Mouse (Mus musculus) liver, embryonic 15.5 days (tissue): ENCODE measurements around the gene Ppp1r1b. TPM values are rescaled to one million over a fixed set of nuclear protein-coding genes. Genes with fewer than 3 reads are reported as not detected.

Experiments
- ATAC-seq: fragments of 200-750 bp; cut with Nextera tagmentation; 2 replicates; pipeline ENCODE4 v1.8.0; 2017; ENCODE audit warnings: moderate number of reproducible peaks, mild to moderate bottlenecking, moderate library complexity; ENCODE audit not compliant: insufficient read depth
- H3K27ac ChIP-seq: fragments of 300-500 bp; sonication (generic); replicated peaks from 2 replicates; pipeline ENCODE4 v1.5.1; 2015; ENCODE audit warnings: mild to moderate bottlenecking, inconsistent platforms
- H3K27me3 ChIP-seq: fragments of 300-500 bp; sonication (generic); 2 replicates; pipeline ENCODE4 v1.6.1; 2015; ENCODE audit warnings: mild to moderate bottlenecking, inconsistent platforms
- H3K36me3 ChIP-seq: fragments of 300-500 bp; sonication (generic); replicated peaks from 2 replicates; pipeline ENCODE4 v1.6.1; 2015; ENCODE audit warnings: moderate library complexity, mild to moderate bottlenecking, inconsistent platforms
- H3K4me1 ChIP-seq: fragments of 300-500 bp; sonication (generic); replicated peaks from 2 replicates; pipeline ENCODE4 v1.6.1; 2015; ENCODE audit warnings: inconsistent platforms
- H3K4me2 ChIP-seq: fragments of 300-500 bp; sonication (generic); 2 replicates; pipeline ENCODE4 v1.6.1; 2015; ENCODE audit warnings: moderate library complexity, mild to moderate bottlenecking, inconsistent platforms
- H3K4me3 ChIP-seq: fragments of 300-500 bp; sonication (generic); replicated peaks from 2 replicates; pipeline ENCODE4 v1.5.1; 2015; ENCODE audit warnings: mild to moderate bottlenecking, inconsistent platforms
- H3K9ac ChIP-seq: fragments of 300-500 bp; sonication (generic); 2 replicates; pipeline ENCODE4 v1.6.1; 2015; ENCODE audit warnings: moderate library complexity, mild to moderate bottlenecking, inconsistent platforms
- H3K9me3 ChIP-seq: fragments of 300-500 bp; sonication (generic); replicated peaks from 2 replicates; pipeline ENCODE4 v1.6.1; 2016; ENCODE audit warnings: inconsistent platforms
- WGBS: fragments of 180-500 bp; shearing (Covaris S2); methylation state at CpG from one replicate; pipeline ENCODE4 v1.1.7; 2015; ENCODE audit warnings: mixed read lengths; ENCODE audit not compliant: insufficient replicate concordance; 5-methylcytosine and 5-hydroxymethylcytosine counted together
- polyA plus RNA-seq: library from polyadenylated mRNA; unstranded; fragments of >200 nt; fragmentation: Nextera tagmentation; extraction: Ambion mirVana; gene quantifications from 2 replicates; pipeline ENCODE4 v1.2.1, GENCODE M21; 2015

Ppp1r1b gene
- polyA plus RNA-seq, 1 experiment from 2014 or later, result 0.59 TPM

DNA sequence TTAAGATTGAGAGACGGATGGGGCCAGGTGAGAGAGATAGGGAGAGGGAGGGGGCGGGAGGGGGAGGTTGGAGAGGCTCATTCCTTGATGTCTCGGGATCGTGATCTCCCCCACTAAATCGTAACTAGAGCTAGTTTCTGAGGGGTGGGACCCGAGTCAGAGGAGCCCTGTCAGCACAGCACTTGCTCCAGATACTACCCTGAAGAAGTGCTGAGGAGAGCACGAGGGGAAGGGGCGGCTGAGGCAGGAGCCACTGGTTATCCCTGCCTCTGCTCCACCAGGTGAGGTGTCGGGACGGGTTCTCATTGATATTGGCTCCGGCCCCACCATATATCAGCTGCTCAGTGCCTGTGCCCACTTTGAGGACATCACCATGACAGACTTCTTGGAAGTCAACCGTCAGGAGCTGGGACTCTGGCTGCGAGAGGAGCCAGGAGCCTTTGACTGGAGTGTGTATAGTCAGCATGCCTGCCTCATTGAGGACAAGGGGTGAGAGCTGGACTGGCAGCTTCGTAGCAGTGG lies 38.9 kb downstream of the Ppp1r1b start:
- no peak for ATAC-seq
- H3K27me3 ChIP-seq, result peaks cover 78% of the 10 kb centered on the region
- H3K9ac ChIP-seq, result no peak overlapping the region
- H3K9me3 ChIP-seq, result no peaks in the 10 kb centered on the region
- no peaks in the 10 kb centered on the region for H3K36me3 ChIP-seq
- H3K4me2 ChIP-seq, result no peak overlapping the region
- H3K4me1 ChIP-seq, result peaks cover 5% of the 10 kb centered on the region
- WGBS, result 47% methylated on average over 14 of the region's 14 CpGs
- H3K4me3 ChIP-seq, result no peak overlapping the region
- H3K27ac ChIP-seq, result no peak overlapping the region

GRCm38 (mm10) chr11:98388282-98388681 lies 40.1 kb downstream of the Ppp1r1b start:
- ATAC-seq, result no peak
- Histone ChIP-seq H3K36me3 (no peaks in the 10 kb centered on the region), H3K27ac (no peak overlapping the region), H3K4me2 (no peak overlapping the region), H3K9ac (no peak overlapping the region), H3K4me1 (peaks cover 17% of the 10 kb centered on the region), H3K4me3 (no peak overlapping the region), H3K27me3 (peaks cover 77% of the 10 kb centered on the region), H3K9me3 (no peaks in the 10 kb centered on the region)
- 62% methylated on average over 10 of the region's 10 CpGs for WGBS

DNA sequence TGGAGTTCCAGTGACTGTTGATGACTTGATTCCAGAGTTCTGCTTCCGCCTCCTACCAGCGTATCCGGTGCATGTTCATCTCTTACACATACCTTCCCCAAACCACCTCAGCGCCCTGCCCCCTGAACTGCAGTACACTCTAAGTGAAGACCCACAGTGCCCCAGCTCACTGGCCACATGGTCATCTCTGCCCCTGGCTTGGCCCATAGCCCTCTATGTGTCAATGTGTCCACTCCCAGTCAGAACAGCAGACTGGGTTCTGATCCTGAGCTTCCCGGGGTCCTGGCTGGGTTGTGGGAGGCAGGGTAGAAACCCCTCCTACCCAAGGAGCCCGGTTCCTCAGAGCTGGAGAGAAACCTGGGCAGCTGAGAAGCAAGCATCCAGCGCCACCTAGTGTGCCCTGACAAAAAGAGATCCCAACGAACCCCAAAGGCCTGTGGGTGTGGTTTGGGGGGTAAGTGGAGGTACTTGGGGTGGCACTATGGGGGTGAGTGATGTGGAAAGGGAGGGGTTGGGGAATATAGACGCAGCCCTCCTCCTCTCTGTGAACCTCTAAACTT lies 41.1 kb downstream of the Ppp1r1b start:
- 17% methylated on average over 9 of the region's 9 CpGs for WGBS
- no peak for ATAC-seq
- H3K27me3 ChIP-seq, result peaks cover 67% of the 10 kb centered on the region

DNA sequence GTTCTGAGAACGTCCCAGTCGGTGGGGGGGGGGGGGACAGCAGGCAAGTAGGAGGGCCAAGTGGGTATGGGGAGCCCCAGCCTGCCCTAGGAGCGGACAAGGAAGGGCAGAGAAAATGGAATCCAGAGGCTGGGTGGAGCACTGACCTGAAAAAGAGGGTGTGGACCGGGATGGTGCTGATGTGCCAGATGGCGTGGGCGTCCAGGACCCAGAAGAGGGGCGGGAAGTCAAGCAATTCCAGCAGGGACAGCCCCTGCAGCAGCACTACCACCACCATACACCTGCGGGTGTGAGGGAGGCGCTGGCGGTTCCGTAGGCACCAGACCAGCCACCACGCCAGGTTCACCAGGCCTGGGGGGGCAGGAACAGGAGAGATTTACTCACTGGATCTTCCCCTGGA lies 41.9 kb downstream of the Ppp1r1b start:
- H3K36me3 ChIP-seq, result no peaks in the 10 kb centered on the region
- H3K27me3 ChIP-seq, result peaks cover 59% of the 10 kb centered on the region
- 72% methylated on average over 12 of the region's 12 CpGs for WGBS
- no peaks in the 10 kb centered on the region for H3K9me3 ChIP-seq
- no peak overlapping the region for H3K4me3 ChIP-seq
- H3K9ac ChIP-seq, result no peak overlapping the region
- peaks cover 35% of the 10 kb centered on the region for H3K4me1 ChIP-seq
- no peak for ATAC-seq
- H3K4me2 ChIP-seq, result no peak overlapping the region
- H3K27ac ChIP-seq, result no peak overlapping the region

More for the DNA sequence above, 41.1 kb downstream of the Ppp1r1b start:
- no peak overlapping the region for H3K4me3 ChIP-seq
- H3K27ac ChIP-seq, result no peak overlapping the region
- no peaks in the 10 kb centered on the region for H3K9me3 ChIP-seq
- H3K4me2 ChIP-seq, result no peak overlapping the region
- peaks cover 27% of the 10 kb centered on the region for H3K4me1 ChIP-seq
- no peaks in the 10 kb centered on the region for H3K36me3 ChIP-seq
- H3K9ac ChIP-seq, result no peak overlapping the region

- no peak for ATAC-seq
- Histone ChIP-seq H3K36me3 (no peaks in the 10 kb centered on the region), H3K27ac (peak overlapping the region; percentile 82), H3K27me3 (peaks cover 40% of the 10 kb centered on the region), H3K4me2 (peak overlapping the region; percentile 61), H3K4me1 (peaks cover 40% of the 10 kb centered on the region), H3K9ac (peak overlapping the region; percentile 29; the same call in 1 of the 2 replicates), H3K9me3 (no peaks in the 10 kb centered on the region), H3K4me3 (no peak overlapping the region)
- WGBS, result 47% methylated on average over 8 of the region's 8 CpGs
These were observed 43.8 kb downstream of the Ppp1r1b start for GRCm38 (mm10) chr11:98392034-98392433.

- no peaks in the 10 kb centered on the region for H3K36me3 ChIP-seq
- H3K4me3 ChIP-seq, result peak overlapping the region; percentile 9; the same call in 1 of the 2 replicates
- H3K27ac ChIP-seq, result peak overlapping the region; percentile 82
- peak; percentile 82 for ATAC-seq
- peak overlapping the region; percentile 34; the same call in 1 of the 2 replicates for H3K9ac ChIP-seq
- H3K9me3 ChIP-seq, result no peaks in the 10 kb centered on the region
- peak overlapping the region; percentile 61 for H3K4me2 ChIP-seq
- H3K4me1 ChIP-seq, result peaks cover 40% of the 10 kb centered on the region
- peaks cover 34% of the 10 kb centered on the region for H3K27me3 ChIP-seq
- 22% methylated on average over 4 of the region's 4 CpGs for WGBS
These were observed 44.4 kb downstream of the Ppp1r1b start for GRCm38 (mm10) chr11:98392645-98393044.

DNA sequence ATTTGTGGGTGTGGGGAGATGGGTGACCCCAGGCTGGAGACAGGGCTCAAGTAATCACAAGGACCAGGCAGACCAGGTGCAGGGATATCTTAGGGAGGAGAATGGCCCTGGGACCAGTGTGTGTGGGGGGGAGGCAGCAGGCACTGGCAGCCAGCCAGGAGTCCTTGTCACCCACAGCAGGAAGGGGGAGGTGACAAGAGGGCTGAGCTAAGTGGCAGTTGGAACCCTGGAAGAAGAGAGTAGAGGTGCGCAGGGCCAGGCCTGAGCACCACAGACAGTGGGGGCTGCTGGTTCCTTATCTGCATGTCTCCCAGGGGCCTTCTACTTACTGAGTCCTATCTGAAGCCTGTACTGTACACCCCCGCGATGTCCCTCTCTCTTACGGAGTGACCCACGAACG lies 45.1 kb downstream of the Ppp1r1b start:
- peak overlapping the region; percentile 61 for H3K4me2 ChIP-seq
- H3K27me3 ChIP-seq, result peaks cover 27% of the 10 kb centered on the region
- H3K9ac ChIP-seq, result peak overlapping the region; percentile 34; the same call in 1 of the 2 replicates
- no peaks in the 10 kb centered on the region for H3K9me3 ChIP-seq
- H3K36me3 ChIP-seq, result no peaks in the 10 kb centered on the region
- 10% methylated on average over 6 of the region's 6 CpGs for WGBS
- 0 out of 2 replicates have a peak overlapping the region, but pooled peaks have one; percentile 9 for H3K4me3 ChIP-seq
- H3K27ac ChIP-seq, result peak overlapping the region; percentile 82
- peak; percentile 77 for ATAC-seq
- H3K4me1 ChIP-seq, result peaks cover 40% of the 10 kb centered on the region

GRCm38 (mm10) chr11:98394301-98394700 lies 46.1 kb downstream of the Ppp1r1b start:
- no peaks in the 10 kb centered on the region for H3K36me3 ChIP-seq
- no peaks in the 10 kb centered on the region for H3K9me3 ChIP-seq
- no peak for ATAC-seq
- H3K4me3 ChIP-seq, result no peak overlapping the region
- peaks cover 40% of the 10 kb centered on the region for H3K4me1 ChIP-seq
- peaks cover 19% of the 10 kb centered on the region for H3K27me3 ChIP-seq
- H3K9ac ChIP-seq, result no peak overlapping the region
- WGBS, result 63% methylated on average over 6 of the region's 6 CpGs
- peak overlapping the region; percentile 82 for H3K27ac ChIP-seq
- 0 out of 2 replicates have a peak overlapping the region, but pooled peaks have one; percentile 16 for H3K4me2 ChIP-seq

GRCm38 (mm10) chr11:98395041-98395440 lies 46.8 kb downstream of the Ppp1r1b start:
- peak; percentile 45 for ATAC-seq
- Histone ChIP-seq H3K27ac (peak overlapping the region; percentile 82), H3K9ac (no peak overlapping the region), H3K36me3 (no peaks in the 10 kb centered on the region), H3K4me2 (peak overlapping the region; percentile 16; the same call in 1 of the 2 replicates), H3K9me3 (no peaks in the 10 kb centered on the region), H3K4me3 (no peak overlapping the region), H3K4me1 (peaks cover 46% of the 10 kb centered on the region), H3K27me3 (peaks cover 14% of the 10 kb centered on the region)
- 14% methylated on average over 4 of the region's 4 CpGs for WGBS

DNA sequence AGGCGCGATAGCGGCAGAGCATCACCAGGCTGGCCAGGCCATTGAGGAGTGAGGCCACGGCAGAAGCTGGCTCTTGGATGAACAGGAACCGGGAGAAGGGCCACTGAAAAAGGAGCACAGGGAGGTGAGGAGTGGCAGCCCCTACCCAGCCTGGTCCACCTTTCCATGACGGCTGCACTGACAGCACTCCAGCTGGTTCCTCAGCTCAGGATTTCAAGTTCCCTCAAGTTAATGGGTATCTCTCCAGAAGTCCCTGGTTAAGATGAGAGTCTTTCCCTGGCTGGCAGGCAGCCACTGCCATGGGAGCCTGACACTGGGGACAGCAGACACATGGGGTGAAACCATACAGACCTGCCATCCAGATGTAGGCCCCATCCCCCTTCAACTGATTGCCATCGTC lies 49.7 kb downstream of the Ppp1r1b start:
- Histone ChIP-seq H3K9ac (no peak overlapping the region), H3K4me1 (peaks cover 40% of the 10 kb centered on the region), H3K36me3 (no peaks in the 10 kb centered on the region), H3K4me2 (no peak overlapping the region), H3K27me3 (peaks cover 2% of the 10 kb centered on the region; the same call in 1 of the 2 replicates), H3K4me3 (no peak overlapping the region), H3K9me3 (no peaks in the 10 kb centered on the region), H3K27ac (no peak overlapping the region)
- WGBS, result 81% methylated on average over 7 of the region's 7 CpGs
- ATAC-seq, result no peak

GRCm38 (mm10) chr11:98400161-98400726 lies 52.0 kb downstream of the Ppp1r1b start, which contains the start of gene Pgap3:
Pgap3 (minus strand) TSS chr11:98400490.
- Histone ChIP-seq H3K36me3 (no peaks in the 10 kb centered on the region), H3K27ac (peak within 1 kb of the TSS; percentile 89), H3K4me3 (peak within 1 kb of the TSS; percentile 75), H3K4me1 (peaks cover 17% of the 10 kb centered on the region), H3K27me3 (peaks cover 18% of the 10 kb centered on the region), H3K9me3 (no peaks in the 10 kb centered on the region), H3K9ac (peak within 1 kb of the TSS; percentile 67), H3K4me2 (peak within 1 kb of the TSS; percentile 81)
- WGBS, result under 1% methylated on average over 40 of the region's 40 CpGs
- ATAC-seq, result peak; percentile 82
